Mouse (Mus musculus) midbrain, embryonic 15.5 days (tissue): ENCODE results near the gene Triobp. TPM values are rescaled to one million over a fixed set of nuclear protein-coding genes. Genes with fewer than 3 reads are reported as not detected.
A peak's percentile ranks its signal among the peaks of the same experiment; 100 is the strongest.

Source experiments
- ATAC-seq: fragments of 200-750 bp; cut with Nextera tagmentation; replicated peaks from 2 replicates; pipeline ENCODE4 v1.8.0; 2017; ENCODE audit warnings: moderate TSS enrichment
- H3K27ac ChIP-seq: fragments of 300-500 bp; sonication (generic); 2 replicates; pipeline ENCODE4 v1.5.1; 2015; ENCODE audit warnings: mild to moderate bottlenecking, inconsistent platforms
- H3K27me3 ChIP-seq: fragments of 300-500 bp; sonication (generic); replicated peaks from 2 replicates; pipeline ENCODE4 v1.6.1; 2015; ENCODE audit warnings: inconsistent platforms
- H3K36me3 ChIP-seq: fragments of 300-500 bp; sonication (generic); replicated peaks from 2 replicates; pipeline ENCODE4 v1.6.1; 2015; ENCODE audit warnings: inconsistent platforms
- H3K4me1 ChIP-seq: fragments of 300-500 bp; sonication (generic); 2 replicates; pipeline ENCODE4 v1.6.1; 2015; ENCODE audit warnings: inconsistent platforms
- H3K4me2 ChIP-seq: fragments of 300-500 bp; sonication (generic); 2 replicates; pipeline ENCODE4 v1.6.1; 2015; ENCODE audit warnings: inconsistent platforms, mild to moderate bottlenecking, moderate library complexity
- H3K4me3 ChIP-seq: fragments of 300-500 bp; sonication (generic); 2 replicates; pipeline ENCODE4 v1.5.1; 2015; ENCODE audit warnings: mild to moderate bottlenecking, inconsistent platforms
- H3K9ac ChIP-seq: fragments of 300-500 bp; sonication (generic); 2 replicates; pipeline ENCODE4 v1.6.1; 2015; ENCODE audit warnings: mild to moderate bottlenecking, inconsistent platforms
- H3K9me3 ChIP-seq: fragments of 300-500 bp; sonication (generic); 2 replicates; pipeline ENCODE4 v1.6.1; 2016; ENCODE audit warnings: inconsistent platforms
- WGBS: fragments of 180-500 bp; shearing (Covaris S2); methylation state at CpG from one replicate; pipeline ENCODE4 v1.1.7; 2015; ENCODE audit warnings: mixed read lengths; 5-methylcytosine and 5-hydroxymethylcytosine counted together
- polyA plus RNA-seq: library from polyadenylated mRNA; unstranded; fragments of >200 nt; fragmentation: Nextera tagmentation; extraction: Ambion mirVana; gene quantifications from 2 replicates; pipeline ENCODE4 v1.2.1, GENCODE M21; 2015

Triobp gene
- polyA plus RNA-seq, 1 experiment from 2014 or later, result 55.5 TPM

- H3K36me3 ChIP-seq, result 0 out of 2 replicates have a peak, but pooled peaks cover 3% of the 10 kb centered on the region
- 71% methylated on average over 7 of the region's 7 CpGs for WGBS
These were observed 1.3 kb upstream of the Triobp start for GRCm38 (mm10) chr15:78946232-78946631.

DNA sequence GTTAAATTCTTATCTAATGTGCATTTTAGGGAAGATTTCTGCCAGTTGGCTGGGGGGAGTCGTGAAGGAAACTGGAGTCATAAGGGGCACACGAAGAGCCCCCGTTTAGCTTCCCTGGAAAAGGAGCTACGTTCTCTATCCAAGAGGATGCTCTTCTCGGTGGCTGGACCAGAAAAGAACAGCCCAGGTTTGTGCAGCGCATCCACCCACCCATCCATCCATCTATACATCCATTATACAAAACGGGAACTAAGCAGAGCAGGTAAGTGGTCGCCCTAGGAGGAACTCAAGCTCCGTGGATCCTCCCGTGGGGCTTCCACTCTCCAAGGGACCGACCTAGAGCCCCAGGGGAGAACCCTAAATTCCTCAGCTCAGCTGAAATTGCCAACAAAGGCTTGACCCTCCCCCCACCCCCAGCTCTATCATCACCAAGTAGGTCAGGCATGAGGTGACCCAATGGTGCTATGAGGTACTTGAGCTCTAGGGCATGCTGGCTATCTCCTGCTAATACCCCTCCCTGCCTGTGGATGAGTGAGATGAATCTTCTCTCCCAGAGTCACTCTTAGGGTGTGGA, 715 bp downstream of the Triobp start:
- Histone ChIP-seq H3K4me1 (peaks cover 24% of the 10 kb centered on the region), H3K36me3 (no peaks in the 10 kb centered on the region; the same call in 1 of the 2 replicates), H3K27ac (peak overlapping the region; percentile 80), H3K4me2 (peak overlapping the region; percentile 56), H3K27me3 (no peaks in the 10 kb centered on the region; the same call in 1 of the 2 replicates), H3K9me3 (no peaks in the 10 kb centered on the region), H3K9ac (peak overlapping the region; percentile 72), H3K4me3 (peak overlapping the region; percentile 63)
- 2% methylated on average over 11 of the region's 11 CpGs for WGBS
- peak; percentile 55 for ATAC-seq

More at GRCm38 (mm10) chr15:78946232-78946631, 1.3 kb upstream of the Triobp start:
- H3K4me3 ChIP-seq, result no peak overlapping the region
- no peak overlapping the region for H3K27ac ChIP-seq
- peaks cover 30% of the 10 kb centered on the region for H3K4me1 ChIP-seq
- no peaks in the 10 kb centered on the region; the same call in 1 of the 2 replicates for H3K27me3 ChIP-seq
- no peak for ATAC-seq
- H3K9me3 ChIP-seq, result no peaks in the 10 kb centered on the region
- no peak overlapping the region for H3K4me2 ChIP-seq
- H3K9ac ChIP-seq, result no peak overlapping the region

- WGBS, result 94% methylated on average over 3 of the region's 3 CpGs
- peak overlapping the region; percentile 63 for H3K4me3 ChIP-seq
- no peaks in the 10 kb centered on the region for H3K9me3 ChIP-seq
- H3K36me3 ChIP-seq, result no peaks in the 10 kb centered on the region; the same call in 1 of the 2 replicates
- ATAC-seq, result no peak
- peak overlapping the region; percentile 72; the same call in 1 of the 2 replicates for H3K9ac ChIP-seq
- H3K4me2 ChIP-seq, result peak overlapping the region; percentile 56
- peaks cover 24% of the 10 kb centered on the region for H3K4me1 ChIP-seq
- no peak overlapping the region for H3K27ac ChIP-seq
- H3K27me3 ChIP-seq, result no peaks in the 10 kb centered on the region; the same call in 1 of the 2 replicates
These were observed 1.4 kb downstream of the Triobp start for GRCm38 (mm10) chr15:78948883-78949282.

DNA sequence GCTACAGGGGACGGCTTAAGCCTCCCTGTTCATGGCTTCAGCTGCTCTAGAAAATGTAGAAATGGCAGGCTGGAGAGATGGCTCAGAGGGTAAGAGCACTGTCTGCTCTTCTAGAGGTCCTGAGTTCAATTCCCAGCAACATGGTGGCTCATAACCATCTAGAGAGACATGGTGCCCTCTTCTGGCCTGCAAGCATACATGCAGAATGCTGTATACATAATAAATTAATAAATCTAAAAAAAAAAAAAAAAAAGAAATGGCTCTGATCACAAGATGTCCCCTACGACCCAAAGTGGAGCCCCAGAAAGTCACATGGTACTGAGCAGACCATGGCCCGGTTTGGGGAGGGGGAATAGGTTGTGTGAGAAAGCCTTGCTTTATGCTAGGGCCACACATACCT, 8.1 kb downstream of the Triobp start:
- H3K27me3 ChIP-seq, result no peaks in the 10 kb centered on the region
- 79% methylated on average over 3 of the region's 3 CpGs for WGBS
- H3K9me3 ChIP-seq, result no peaks in the 10 kb centered on the region
- no peak overlapping the region for H3K4me3 ChIP-seq
- ATAC-seq, result no peak
- peaks cover 15% of the 10 kb centered on the region for H3K36me3 ChIP-seq
- no peak overlapping the region for H3K9ac ChIP-seq
- H3K4me2 ChIP-seq, result no peak overlapping the region
- H3K27ac ChIP-seq, result no peak overlapping the region
- 0 out of 2 replicates have a peak, but pooled peaks cover 3% of the 10 kb centered on the region for H3K4me1 ChIP-seq

DNA sequence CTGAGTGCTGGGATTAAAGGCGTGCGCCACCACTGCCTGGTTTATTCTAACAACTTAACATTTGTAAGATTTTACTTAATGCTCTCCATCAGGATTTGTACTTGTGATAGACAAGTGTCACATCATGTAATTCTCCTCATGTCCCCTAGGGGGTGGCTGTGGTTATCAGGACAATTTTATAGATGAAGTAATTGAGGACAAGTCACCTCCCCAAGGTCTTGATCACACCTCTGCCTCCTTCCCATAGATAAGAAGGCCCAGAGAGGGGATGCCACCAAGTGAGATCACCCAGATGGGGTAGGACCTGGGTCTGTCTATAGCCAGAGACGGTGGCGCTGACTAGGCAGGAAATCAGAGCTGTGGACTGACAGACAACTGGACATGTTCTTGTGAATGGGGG, 8.8 kb downstream of the Triobp start:
- no peak overlapping the region for H3K4me3 ChIP-seq
- H3K27me3 ChIP-seq, result no peaks in the 10 kb centered on the region
- H3K4me1 ChIP-seq, result no peaks in the 10 kb centered on the region
- no peak overlapping the region for H3K27ac ChIP-seq
- peaks cover 20% of the 10 kb centered on the region for H3K36me3 ChIP-seq
- no peaks in the 10 kb centered on the region for H3K9me3 ChIP-seq
- no peak overlapping the region for H3K4me2 ChIP-seq
- ATAC-seq, result no peak
- 89% methylated on average over 4 of the region's 4 CpGs for WGBS
- no peak overlapping the region for H3K9ac ChIP-seq

DNA sequence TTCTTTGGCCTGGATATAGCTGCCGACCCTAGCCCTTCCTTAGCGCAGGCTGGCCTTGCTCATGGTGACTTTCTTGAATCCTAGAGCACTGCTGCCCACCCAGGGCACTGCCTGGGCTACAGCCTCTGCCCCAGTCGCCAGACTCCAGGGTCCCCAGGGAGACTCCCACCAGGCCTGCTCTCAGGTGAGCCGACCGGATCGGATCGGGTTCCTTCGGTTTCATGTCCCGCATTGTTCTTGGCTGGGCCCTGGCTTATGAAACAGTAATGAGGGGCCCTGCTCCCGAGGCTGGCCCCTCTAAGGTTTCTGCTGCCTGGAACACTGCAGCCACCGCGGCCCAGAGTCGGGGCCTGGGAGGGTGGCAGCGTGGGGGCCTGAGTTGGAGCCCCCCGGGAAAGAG, 9.5 kb downstream of the Triobp start:
- WGBS, result 85% methylated on average over 15 of the region's 15 CpGs
- H3K4me3 ChIP-seq, result no peak overlapping the region
- no peak for ATAC-seq
- no peak overlapping the region for H3K27ac ChIP-seq
- H3K36me3 ChIP-seq, result peaks cover 24% of the 10 kb centered on the region
- no peaks in the 10 kb centered on the region for H3K9me3 ChIP-seq
- H3K27me3 ChIP-seq, result no peaks in the 10 kb centered on the region
- no peak overlapping the region for H3K4me2 ChIP-seq
- no peak overlapping the region for H3K9ac ChIP-seq
- no peaks in the 10 kb centered on the region for H3K4me1 ChIP-seq

DNA sequence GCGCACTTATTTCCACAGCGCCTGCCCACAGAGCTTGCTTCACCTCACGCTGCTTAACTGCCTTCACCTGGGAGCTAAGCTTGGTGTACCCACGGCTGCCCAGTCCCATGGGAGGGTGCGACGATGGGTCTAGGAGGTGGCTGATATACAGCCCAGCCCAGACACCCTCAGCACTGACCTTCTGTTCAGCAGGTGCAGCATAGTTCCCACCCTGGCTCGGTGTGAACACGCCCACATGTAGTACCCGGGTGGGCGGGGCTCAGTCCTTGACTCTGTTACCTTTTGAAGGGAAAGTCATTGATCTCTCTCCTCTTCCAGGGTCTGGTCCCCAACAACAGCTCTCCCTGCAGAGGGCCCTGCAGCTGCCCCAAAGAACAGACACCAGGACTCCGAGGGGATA, 12.0 kb downstream of the Triobp start:
- Histone ChIP-seq H3K4me3 (no peak overlapping the region), H3K9me3 (no peaks in the 10 kb centered on the region), H3K4me2 (no peak overlapping the region), H3K4me1 (0 out of 2 replicates have a peak, but pooled peaks cover 3% of the 10 kb centered on the region), H3K27me3 (no peaks in the 10 kb centered on the region), H3K36me3 (peaks cover 24% of the 10 kb centered on the region), H3K9ac (no peak overlapping the region), H3K27ac (no peak overlapping the region)
- 92% methylated on average over 11 of the region's 11 CpGs for WGBS
- ATAC-seq, result no peak

DNA sequence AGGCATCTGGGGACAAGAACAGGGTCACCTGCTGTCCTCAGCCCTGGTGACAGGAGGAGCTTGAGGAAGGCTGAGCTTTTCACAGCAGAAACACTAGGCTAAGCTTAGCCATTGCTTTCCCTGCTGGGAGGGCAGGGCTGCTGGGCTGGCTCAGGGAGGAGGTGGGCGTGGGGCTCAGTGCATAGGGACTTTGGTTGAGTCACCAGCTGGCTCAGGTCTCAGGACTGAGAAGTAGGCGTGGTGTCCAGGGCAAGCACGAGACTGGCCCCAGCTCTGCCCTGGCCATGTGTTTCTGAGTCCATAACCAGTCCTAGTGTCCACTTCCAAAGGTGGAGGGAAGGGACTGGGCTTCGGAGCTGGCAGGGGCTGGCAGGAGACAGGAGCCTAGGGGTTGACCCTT, 12.6 kb downstream of the Triobp start:
- no peak overlapping the region for H3K27ac ChIP-seq
- H3K36me3 ChIP-seq, result peaks cover 24% of the 10 kb centered on the region
- no peak overlapping the region for H3K4me3 ChIP-seq
- H3K9me3 ChIP-seq, result no peaks in the 10 kb centered on the region
- no peak overlapping the region for H3K9ac ChIP-seq
- 89% methylated on average over 4 of the region's 4 CpGs for WGBS
- H3K4me1 ChIP-seq, result 0 out of 2 replicates have a peak, but pooled peaks cover 3% of the 10 kb centered on the region
- H3K27me3 ChIP-seq, result no peaks in the 10 kb centered on the region
- H3K4me2 ChIP-seq, result no peak overlapping the region
- ATAC-seq, result no peak

DNA sequence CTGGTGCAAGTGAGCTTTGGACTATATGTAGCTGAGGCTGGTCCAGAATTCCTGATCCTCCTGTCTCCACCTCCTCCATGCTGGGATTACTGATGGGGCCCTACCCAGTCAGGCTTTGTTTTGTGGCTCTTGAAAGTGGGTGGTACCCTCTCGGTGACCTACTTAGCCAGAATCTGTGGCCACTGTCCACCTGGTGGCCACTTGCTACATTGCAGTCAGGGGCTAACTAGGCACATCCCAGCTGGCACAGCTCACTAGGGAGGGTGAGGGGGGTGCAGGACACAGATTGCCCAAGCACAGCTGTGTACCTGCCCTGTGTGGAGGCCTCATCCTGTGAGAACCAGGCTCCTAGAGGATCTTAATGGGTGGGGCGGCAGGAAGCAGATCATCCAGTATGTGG, 15.4 kb downstream of the Triobp start:
- WGBS, result 35% methylated on average over 2 of the region's 2 CpGs
- no peaks in the 10 kb centered on the region for H3K9me3 ChIP-seq
- peak; percentile 42; the same call in 1 of the 2 replicates for ATAC-seq
- H3K4me2 ChIP-seq, result no peak overlapping the region
- H3K36me3 ChIP-seq, result peaks cover 35% of the 10 kb centered on the region
- no peak overlapping the region for H3K9ac ChIP-seq
- no peak overlapping the region for H3K4me3 ChIP-seq
- no peak overlapping the region for H3K27ac ChIP-seq
- 0 out of 2 replicates have a peak, but pooled peaks cover 3% of the 10 kb centered on the region for H3K4me1 ChIP-seq
- no peaks in the 10 kb centered on the region for H3K27me3 ChIP-seq

DNA sequence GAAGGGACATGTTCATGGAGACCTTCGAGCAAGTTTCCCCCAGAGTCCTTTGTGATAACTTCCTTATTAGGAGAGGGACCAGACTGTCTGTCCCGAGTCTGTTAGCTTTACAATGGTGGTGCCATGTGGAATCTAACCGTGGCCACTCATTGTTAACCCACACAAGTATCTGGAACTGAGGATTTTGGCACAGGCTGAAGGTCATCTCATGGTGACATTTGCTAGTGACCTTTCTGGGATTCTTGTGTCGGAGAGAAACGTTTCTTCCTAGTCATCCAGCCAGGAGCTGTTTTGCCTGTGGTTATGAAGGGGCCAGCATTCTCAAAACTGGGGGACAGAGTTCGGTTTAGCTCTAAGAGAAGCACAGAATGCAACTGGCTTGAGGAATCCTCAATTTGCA, 24.1 kb downstream of the Triobp start:
- Histone ChIP-seq H3K27ac (no peak overlapping the region), H3K9ac (no peak overlapping the region), H3K27me3 (no peaks in the 10 kb centered on the region), H3K4me3 (no peak overlapping the region), H3K36me3 (peaks cover 21% of the 10 kb centered on the region; the same call in 1 of the 2 replicates), H3K4me1 (no peaks in the 10 kb centered on the region), H3K9me3 (no peaks in the 10 kb centered on the region), H3K4me2 (no peak overlapping the region)
- WGBS, result 71% methylated on average over 6 of the region's 6 CpGs
- no peak for ATAC-seq

GRCm38 (mm10) chr15:78973950-78974349, 26.4 kb downstream of the Triobp start:
- no peaks in the 10 kb centered on the region for H3K27me3 ChIP-seq
- no peak overlapping the region for H3K9ac ChIP-seq
- H3K4me3 ChIP-seq, result no peak overlapping the region

GRCm38 (mm10) chr15:78977676-78978159, 30.2 kb downstream of the Triobp start:
- WGBS, result 89% methylated on average over 8 of the region's 8 CpGs
- no peak for ATAC-seq
- no peaks in the 10 kb centered on the region for H3K9me3 ChIP-seq
- no peak overlapping the region for H3K27ac ChIP-seq
- H3K27me3 ChIP-seq, result no peaks in the 10 kb centered on the region
- no peak overlapping the region for H3K4me2 ChIP-seq
- H3K9ac ChIP-seq, result no peak overlapping the region
- peaks cover 11% of the 10 kb centered on the region for H3K4me1 ChIP-seq
- H3K36me3 ChIP-seq, result no peaks in the 10 kb centered on the region
- no peak overlapping the region for H3K4me3 ChIP-seq

More at GRCm38 (mm10) chr15:78973950-78974349, 26.4 kb downstream of the Triobp start:
- no peak for ATAC-seq
- 81% methylated on average over 7 of the region's 7 CpGs for WGBS
- Histone ChIP-seq H3K4me1 (peaks cover 3% of the 10 kb centered on the region), H3K36me3 (0 out of 2 replicates have a peak, but pooled peaks cover 2% of the 10 kb centered on the region), H3K27ac (no peak overlapping the region), H3K4me2 (no peak overlapping the region), H3K9me3 (no peaks in the 10 kb centered on the region)

GRCm38 (mm10) chr15:78978875-78979274, 31.4 kb downstream of the Triobp start:
- no peaks in the 10 kb centered on the region for H3K36me3 ChIP-seq
- no peak overlapping the region for H3K4me3 ChIP-seq
- no peak overlapping the region for H3K27ac ChIP-seq
- H3K9ac ChIP-seq, result no peak overlapping the region
- WGBS, result 27% methylated on average over 4 of the region's 4 CpGs
- H3K4me2 ChIP-seq, result no peak overlapping the region
- H3K9me3 ChIP-seq, result no peaks in the 10 kb centered on the region
- no peaks in the 10 kb centered on the region for H3K27me3 ChIP-seq
- no peak for ATAC-seq
- H3K4me1 ChIP-seq, result peaks cover 23% of the 10 kb centered on the region
